Mouse (Mus musculus): ENCODE data around the gene 4430402I18Rik.

DNA sequence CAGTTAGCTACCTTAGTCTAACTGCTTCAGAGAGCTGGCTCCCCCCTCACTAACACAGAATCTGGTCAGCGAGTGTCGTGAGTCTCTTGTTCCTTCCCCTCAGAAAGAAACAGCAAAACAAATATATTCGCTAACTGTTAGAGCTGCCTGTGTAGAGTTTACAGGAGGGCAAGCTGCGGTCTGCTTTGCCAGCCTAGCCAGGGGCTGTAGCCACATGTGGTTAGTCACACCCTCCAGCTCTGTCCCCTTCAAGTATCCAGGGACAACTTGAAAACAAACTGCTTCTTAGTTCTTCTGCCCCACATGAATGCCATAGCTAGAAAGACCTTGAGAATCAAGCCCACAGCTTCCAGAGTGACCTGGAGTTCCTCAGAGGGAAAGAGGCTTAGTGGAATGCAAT, 26.3 kb downstream of the 4430402I18Rik start:
- TF ChIP-seq CTCF (IDR thresholded peaks at IDR 0.05; ENCODE audit: low read depth, low read length) (no peak), POLR2A (IDR thresholded peaks at IDR 0.05; ENCODE audit: insufficient read depth, low read length) (no peak)

All from ES-Bruce4 (cell line).